Mouse (Mus musculus): Measurements from ENCODE around the gene Smim6. TPM values are rescaled to one million over a fixed set of nuclear protein-coding genes. Genes with fewer than 3 reads are reported as not detected.

The Smim6 gene
- polyA plus RNA-seq, 1 experiment from 2014 or later: 3.7 TPM

GRCm38 (mm10) chr11:115941980-115942379 is 30.2 kb downstream of the Smim6 start:
- Histone ChIP-seq H3K9me3 (replicated peaks; ENCODE audit: control insufficient read depth, low read length) (no peaks in the 10 kb centered on the region), H3K4me2 (ENCODE audit: low read depth, low read length) (no peak overlapping the region), H3K27me3 (ENCODE audit: control insufficient read depth, insufficient read depth, low read length) (no peaks in the 10 kb centered on the region), H3K27ac (ENCODE audit: low read length) (no peak overlapping the region), H3K36me3 (ENCODE audit: control insufficient read depth, insufficient read depth) (peaks cover 29% of the 10 kb centered on the region), H3K4me3 (ENCODE audit: low read length) (no peak overlapping the region), H3K9ac (ENCODE audit: low read length) (no peak overlapping the region), H3K4me1 (ENCODE audit: control insufficient read depth, insufficient read depth, low read length) (no peaks in the 10 kb centered on the region)
- WGBS: 76% methylated on average over 7 of the region's 7 CpGs
- no peak for ATAC-seq (replicated peaks; ENCODE audit: extremely low read depth, insufficient read depth, low FRiP score)

GRCm38 (mm10) chr11:115945247-115945646 is 33.4 kb downstream of the Smim6 start:
- Histone ChIP-seq H3K27ac (ENCODE audit: low read length) (no peak overlapping the region; the same call in 1 of the 2 replicates), H3K9me3 (replicated peaks; ENCODE audit: control insufficient read depth, low read length) (no peaks in the 10 kb centered on the region), H3K4me2 (ENCODE audit: low read depth, low read length) (no peak overlapping the region), H3K9ac (ENCODE audit: low read length) (no peak overlapping the region), H3K4me3 (ENCODE audit: low read length) (no peak overlapping the region), H3K36me3 (ENCODE audit: control insufficient read depth, insufficient read depth) (peaks cover 11% of the 10 kb centered on the region), H3K4me1 (ENCODE audit: control insufficient read depth, insufficient read depth, low read length) (no peaks in the 10 kb centered on the region), H3K27me3 (ENCODE audit: control insufficient read depth, insufficient read depth, low read length) (no peaks in the 10 kb centered on the region)
- ATAC-seq (replicated peaks; ENCODE audit: extremely low read depth, insufficient read depth, low FRiP score): no peak
- WGBS: 92% methylated on average over 8 of the region's 8 CpGs

- H3K4me3 ChIP-seq (ENCODE audit: low read length): no peak overlapping the region
Observed at GRCm38 (mm10) chr11:115946221-115946828, 34.5 kb downstream of the Smim6 start.

GRCm38 (mm10) chr11:115948316-115948715 is 36.5 kb downstream of the Smim6 start:
- no peaks in the 10 kb centered on the region for H3K4me1 ChIP-seq (ENCODE audit: control insufficient read depth, insufficient read depth, low read length)
- H3K4me2 ChIP-seq (ENCODE audit: low read depth, low read length): no peak overlapping the region
- H3K36me3 ChIP-seq (ENCODE audit: control insufficient read depth, insufficient read depth): peaks cover 5% of the 10 kb centered on the region; the same call in 1 of the 2 replicates
- H3K27ac ChIP-seq (ENCODE audit: low read length): no peak overlapping the region
- H3K4me3 ChIP-seq (ENCODE audit: low read length): no peak overlapping the region
- WGBS: 86% methylated on average over 9 of the region's 9 CpGs
- H3K9me3 ChIP-seq (replicated peaks; ENCODE audit: control insufficient read depth, low read length): no peaks in the 10 kb centered on the region
- no peaks in the 10 kb centered on the region for H3K27me3 ChIP-seq (ENCODE audit: control insufficient read depth, insufficient read depth, low read length)
- H3K9ac ChIP-seq (ENCODE audit: low read length): no peak overlapping the region
- ATAC-seq (replicated peaks; ENCODE audit: extremely low read depth, insufficient read depth, low FRiP score): no peak

More at GRCm38 (mm10) chr11:115946221-115946828, 34.5 kb downstream of the Smim6 start:
- no peaks in the 10 kb centered on the region for H3K9me3 ChIP-seq (replicated peaks; ENCODE audit: control insufficient read depth, low read length)
- 0 out of 2 replicates have a peak, but pooled peaks have one; percentile 38 for ATAC-seq (replicated peaks; ENCODE audit: extremely low read depth, insufficient read depth, low FRiP score)
- peaks cover 5% of the 10 kb centered on the region; the same call in 1 of the 2 replicates for H3K36me3 ChIP-seq (ENCODE audit: control insufficient read depth, insufficient read depth)
- 76% methylated on average over 9 of the region's 9 CpGs for WGBS
- H3K27ac ChIP-seq (ENCODE audit: low read length): peak overlapping the region; percentile 56
- H3K4me1 ChIP-seq (ENCODE audit: control insufficient read depth, insufficient read depth, low read length): no peaks in the 10 kb centered on the region
- H3K4me2 ChIP-seq (ENCODE audit: low read depth, low read length): no peak overlapping the region
- H3K9ac ChIP-seq (ENCODE audit: low read length): no peak overlapping the region
- no peaks in the 10 kb centered on the region for H3K27me3 ChIP-seq (ENCODE audit: control insufficient read depth, insufficient read depth, low read length)

GRCm38 (mm10) chr11:115950719-115951118 is 38.9 kb downstream of the Smim6 start:
- Histone ChIP-seq H3K4me2 (ENCODE audit: low read depth, low read length) (no peak overlapping the region), H3K36me3 (ENCODE audit: control insufficient read depth, insufficient read depth) (peaks cover 5% of the 10 kb centered on the region), H3K27ac (ENCODE audit: low read length) (no peak overlapping the region), H3K9ac (ENCODE audit: low read length) (no peak overlapping the region), H3K27me3 (ENCODE audit: control insufficient read depth, insufficient read depth, low read length) (no peaks in the 10 kb centered on the region), H3K4me1 (ENCODE audit: control insufficient read depth, insufficient read depth, low read length) (no peaks in the 10 kb centered on the region), H3K4me3 (ENCODE audit: low read length) (no peak overlapping the region), H3K9me3 (replicated peaks; ENCODE audit: control insufficient read depth, low read length) (no peaks in the 10 kb centered on the region)
- no peak for ATAC-seq (replicated peaks; ENCODE audit: extremely low read depth, insufficient read depth, low FRiP score)
- 87% methylated on average over 2 of the region's 2 CpGs for WGBS

GRCm38 (mm10) chr11:115954712-115955111 is 42.9 kb downstream of the Smim6 start:
- ATAC-seq (replicated peaks; ENCODE audit: extremely low read depth, insufficient read depth, low FRiP score): no peak
- Histone ChIP-seq H3K27me3 (ENCODE audit: control insufficient read depth, insufficient read depth, low read length) (no peaks in the 10 kb centered on the region), H3K4me2 (ENCODE audit: low read depth, low read length) (no peak overlapping the region), H3K4me1 (ENCODE audit: control insufficient read depth, insufficient read depth, low read length) (no peaks in the 10 kb centered on the region), H3K9ac (ENCODE audit: low read length) (no peak overlapping the region), H3K27ac (ENCODE audit: low read length) (no peak overlapping the region), H3K36me3 (ENCODE audit: control insufficient read depth, insufficient read depth) (peaks cover 12% of the 10 kb centered on the region; the same call in 1 of the 2 replicates), H3K9me3 (replicated peaks; ENCODE audit: control insufficient read depth, low read length) (no peaks in the 10 kb centered on the region), H3K4me3 (ENCODE audit: low read length) (no peak overlapping the region)
- WGBS: 69% methylated on average over 5 of the region's 5 CpGs

GRCm38 (mm10) chr11:115955195-115955858 is 43.5 kb downstream of the Smim6 start:
- 75% methylated on average over 10 of the region's 10 CpGs for WGBS

GRCm38 (mm10) chr11:115956453-115956852 is 44.6 kb downstream of the Smim6 start:
- Histone ChIP-seq H3K27ac (ENCODE audit: low read length) (peak overlapping the region; percentile 24; the same call in 1 of the 2 replicates), H3K9me3 (replicated peaks; ENCODE audit: control insufficient read depth, low read length) (no peaks in the 10 kb centered on the region), H3K9ac (ENCODE audit: low read length) (no peak overlapping the region), H3K4me1 (ENCODE audit: control insufficient read depth, insufficient read depth, low read length) (no peaks in the 10 kb centered on the region), H3K4me2 (ENCODE audit: low read depth, low read length) (no peak overlapping the region), H3K36me3 (ENCODE audit: control insufficient read depth, insufficient read depth) (peaks cover 24% of the 10 kb centered on the region), H3K27me3 (ENCODE audit: control insufficient read depth, insufficient read depth, low read length) (no peaks in the 10 kb centered on the region), H3K4me3 (ENCODE audit: low read length) (no peak overlapping the region)
- no peak for ATAC-seq (replicated peaks; ENCODE audit: extremely low read depth, insufficient read depth, low FRiP score)
- 65% methylated on average over 4 of the region's 4 CpGs for WGBS

More at GRCm38 (mm10) chr11:115955195-115955858, 43.5 kb downstream of the Smim6 start:
- Histone ChIP-seq H3K27me3 (ENCODE audit: control insufficient read depth, insufficient read depth, low read length) (no peaks in the 10 kb centered on the region), H3K27ac (ENCODE audit: low read length) (no peak overlapping the region), H3K4me1 (ENCODE audit: control insufficient read depth, insufficient read depth, low read length) (no peaks in the 10 kb centered on the region), H3K4me2 (ENCODE audit: low read depth, low read length) (no peak overlapping the region), H3K4me3 (ENCODE audit: low read length) (no peak overlapping the region), H3K36me3 (ENCODE audit: control insufficient read depth, insufficient read depth) (peaks cover 14% of the 10 kb centered on the region), H3K9ac (ENCODE audit: low read length) (no peak overlapping the region), H3K9me3 (replicated peaks; ENCODE audit: control insufficient read depth, low read length) (no peaks in the 10 kb centered on the region)
- no peak for ATAC-seq (replicated peaks; ENCODE audit: extremely low read depth, insufficient read depth, low FRiP score)

GRCm38 (mm10) chr11:115957971-115958370 is 46.2 kb downstream of the Smim6 start:
- 72% methylated on average over 7 of the region's 7 CpGs for WGBS
- H3K36me3 ChIP-seq (ENCODE audit: control insufficient read depth, insufficient read depth): peaks cover 27% of the 10 kb centered on the region
- H3K4me1 ChIP-seq (ENCODE audit: control insufficient read depth, insufficient read depth, low read length): no peaks in the 10 kb centered on the region
- H3K9ac ChIP-seq (ENCODE audit: low read length): no peak overlapping the region
- H3K4me2 ChIP-seq (ENCODE audit: low read depth, low read length): no peak overlapping the region
- H3K27ac ChIP-seq (ENCODE audit: low read length): no peak overlapping the region
- no peak overlapping the region for H3K4me3 ChIP-seq (ENCODE audit: low read length)
- H3K27me3 ChIP-seq (ENCODE audit: control insufficient read depth, insufficient read depth, low read length): no peaks in the 10 kb centered on the region
- H3K9me3 ChIP-seq (replicated peaks; ENCODE audit: control insufficient read depth, low read length): no peaks in the 10 kb centered on the region
- no peak for ATAC-seq (replicated peaks; ENCODE audit: extremely low read depth, insufficient read depth, low FRiP score)
